Mouse (Mus musculus) ovary, postnatal 14 days (tissue): ENCODE measurements around the gene Tunar.

Experiments
- DNase-seq: peaks from one replicate; pipeline ENCODE4 v3.0.0; 2022; ENCODE audit warnings: low spot score

The Tunar gene

DNA sequence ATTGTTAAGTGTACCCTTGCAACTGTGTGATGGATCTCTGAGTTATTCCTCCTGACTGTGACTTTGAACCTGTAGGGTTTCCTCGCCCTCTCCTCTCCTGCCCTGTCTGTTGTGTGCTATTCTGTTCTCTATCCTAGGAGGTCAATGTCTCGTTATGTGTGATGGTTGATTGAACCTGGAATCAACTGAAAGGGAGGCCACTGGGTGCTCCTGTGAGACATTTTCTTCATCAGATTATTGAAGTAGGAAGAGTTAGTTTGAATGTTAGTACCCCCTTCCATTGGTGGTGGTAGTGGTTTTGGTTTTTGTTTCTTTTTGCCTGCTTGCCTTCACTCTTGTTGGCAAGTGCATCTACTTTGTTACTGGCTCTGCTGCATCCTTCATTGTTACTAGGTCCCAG lies at the start of gene Tunar:
TSS of gene Tunar (plus strand) at position 301 of the 400 bp plus-strand sequence.
- DNase-seq = no peak

- no peak for DNase-seq
Measured at GRCm38 (mm10) chr12:105312571-105313035, 21.1 kb upstream of the Tunar start.

DNA sequence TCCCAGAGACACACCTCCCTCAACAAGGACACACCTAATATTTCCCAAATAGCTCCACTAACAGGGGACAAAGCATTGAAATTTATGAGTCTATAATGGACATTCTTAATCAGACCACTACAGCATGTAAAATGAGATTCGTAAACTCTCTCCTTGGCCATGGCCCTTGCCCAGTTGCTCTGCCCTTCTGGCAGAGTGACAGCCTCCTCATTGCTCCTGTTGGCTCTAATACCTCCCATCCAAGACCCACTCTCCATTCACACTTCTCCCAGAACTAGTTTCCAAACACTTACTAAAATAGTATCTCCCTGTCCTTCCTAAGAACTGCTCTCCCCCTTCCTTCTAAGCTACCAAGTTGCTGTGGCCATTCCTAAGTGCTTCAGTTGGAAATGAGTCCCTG lies 19.3 kb upstream of the Tunar start:
- DNase-seq = no peak

- DNase-seq = peak; percentile 22
Measured at GRCm38 (mm10) chr12:105322160-105322559, 11.5 kb upstream of the Tunar start.

DNA sequence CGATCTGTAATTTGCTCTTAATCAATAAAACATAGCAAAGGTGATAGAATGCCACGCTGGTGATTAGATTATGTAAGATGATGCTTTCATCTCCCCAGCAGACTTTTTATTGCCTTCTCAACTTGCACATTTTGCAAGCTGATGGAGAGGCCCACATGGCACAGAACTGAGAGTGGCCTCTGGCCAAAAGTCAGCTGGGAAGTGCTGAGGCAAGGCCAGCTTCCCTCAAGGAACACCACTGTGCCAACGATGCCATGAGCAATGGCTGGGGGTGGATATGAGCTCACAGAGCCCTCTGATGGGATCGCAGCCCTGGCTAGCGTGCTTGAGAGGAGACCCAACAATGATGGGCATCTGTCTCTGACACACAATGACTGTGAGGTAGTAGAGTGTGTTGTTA lies 6.6 kb upstream of the Tunar start:
- no peak for DNase-seq

DNA sequence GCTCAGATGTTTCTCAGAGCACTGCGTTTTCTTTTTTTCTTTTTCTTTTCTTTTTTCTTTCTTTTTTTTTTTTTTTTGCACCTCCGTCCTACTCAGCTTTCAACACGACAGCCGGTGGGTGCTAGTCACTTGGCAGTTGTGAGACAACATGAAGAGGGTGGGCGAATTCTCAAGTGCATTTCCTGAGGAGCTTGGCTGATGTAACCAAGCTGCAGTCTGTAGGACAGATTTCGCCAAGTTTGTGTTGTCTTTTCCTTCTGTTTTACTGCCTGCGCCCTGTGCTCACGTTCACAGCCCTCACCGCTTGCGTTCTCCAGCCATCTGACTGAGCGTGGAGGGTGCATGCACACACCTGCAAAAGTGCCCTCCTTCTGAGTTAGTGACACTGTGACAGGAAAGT lies 5.3 kb upstream of the Tunar start:
- DNase-seq = no peak

DNA sequence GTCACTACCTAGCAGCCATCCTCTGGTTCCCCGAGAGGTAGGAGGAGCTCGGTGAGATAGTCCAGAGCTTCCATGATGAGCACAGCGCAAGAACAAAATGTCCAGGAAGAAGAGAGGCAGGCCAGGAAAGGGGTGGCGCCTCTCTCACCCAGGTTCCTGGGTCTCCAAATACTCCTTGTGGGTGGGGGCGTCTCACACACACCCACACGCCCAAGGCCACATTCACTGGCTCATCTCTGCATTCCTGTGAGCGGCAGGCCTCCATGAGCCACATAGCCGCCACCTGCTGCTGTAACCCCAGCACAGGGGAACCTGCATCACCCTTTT lies 2.4 kb downstream of the Tunar start:
- no peak for DNase-seq

- DNase-seq = peak; percentile 4
Measured at GRCm38 (mm10) chr12:105336421-105337289, 3.0 kb downstream of the Tunar start.

- no peak for DNase-seq
Measured at GRCm38 (mm10) chr12:105337290-105338005, 3.8 kb downstream of the Tunar start.

- no peak for DNase-seq
Measured at GRCm38 (mm10) chr12:105338256-105338977, 4.7 kb downstream of the Tunar start.

- no peak for DNase-seq
Measured at GRCm38 (mm10) chr12:105341523-105341922, 7.9 kb downstream of the Tunar start.

DNA sequence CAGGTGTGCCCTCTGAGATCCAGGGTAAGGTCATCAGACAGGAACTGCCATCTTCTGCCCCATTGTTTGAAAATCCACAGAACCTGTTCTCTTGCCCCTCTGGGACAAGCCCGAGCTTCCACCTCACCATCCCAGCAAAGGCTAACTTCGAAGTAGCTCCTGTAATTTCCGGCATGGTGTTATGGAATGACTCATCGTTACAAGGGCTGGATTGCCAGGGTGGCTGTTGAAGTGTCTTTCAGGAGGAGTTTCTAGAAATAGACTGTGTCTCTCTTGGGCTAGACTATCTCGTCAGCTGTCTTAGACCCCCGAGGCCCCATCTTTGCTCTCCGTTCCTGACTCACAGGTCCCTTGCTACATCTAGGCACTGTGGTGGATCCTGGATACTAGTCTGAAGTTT lies 10.8 kb downstream of the Tunar start:
- no peak for DNase-seq

- no peak for DNase-seq
Measured at GRCm38 (mm10) chr12:105346861-105347260, 13.2 kb downstream of the Tunar start.

GRCm38 (mm10) chr12:105347261-105347660 lies 13.6 kb downstream of the Tunar start:
- DNase-seq = no peak

DNA sequence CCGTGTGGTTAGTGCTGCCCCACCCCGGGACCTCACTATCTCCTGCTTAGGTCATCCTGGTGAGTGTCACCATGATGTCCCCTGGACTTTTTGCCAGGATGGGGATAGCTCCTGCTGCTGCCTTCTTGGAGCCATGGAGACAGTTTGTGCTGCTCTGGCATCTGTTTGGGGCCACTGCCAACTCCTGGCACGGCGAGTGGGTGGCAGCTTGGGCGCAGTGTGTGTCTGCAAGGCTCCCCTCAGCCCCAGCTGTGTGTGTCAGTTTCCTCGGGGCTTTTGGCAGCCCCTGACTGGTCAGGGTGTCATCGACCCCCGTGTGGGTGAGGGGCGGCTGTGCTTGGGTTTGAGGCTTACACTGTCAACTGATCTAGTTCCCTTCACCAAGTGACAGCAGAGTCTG lies 20.6 kb downstream of the Tunar start:
- DNase-seq = no peak

GRCm38 (mm10) chr12:105354772-105355171 lies 21.1 kb downstream of the Tunar start:
- DNase-seq = no peak

- DNase-seq = no peak
Measured at GRCm38 (mm10) chr12:105356781-105357180, 23.1 kb downstream of the Tunar start.

- DNase-seq = no peak
Measured at GRCm38 (mm10) chr12:105363648-105364047, 30.0 kb downstream of the Tunar start.

- no peak for DNase-seq
Measured at GRCm38 (mm10) chr12:105374564-105374963, 40.9 kb downstream of the Tunar start.

DNA sequence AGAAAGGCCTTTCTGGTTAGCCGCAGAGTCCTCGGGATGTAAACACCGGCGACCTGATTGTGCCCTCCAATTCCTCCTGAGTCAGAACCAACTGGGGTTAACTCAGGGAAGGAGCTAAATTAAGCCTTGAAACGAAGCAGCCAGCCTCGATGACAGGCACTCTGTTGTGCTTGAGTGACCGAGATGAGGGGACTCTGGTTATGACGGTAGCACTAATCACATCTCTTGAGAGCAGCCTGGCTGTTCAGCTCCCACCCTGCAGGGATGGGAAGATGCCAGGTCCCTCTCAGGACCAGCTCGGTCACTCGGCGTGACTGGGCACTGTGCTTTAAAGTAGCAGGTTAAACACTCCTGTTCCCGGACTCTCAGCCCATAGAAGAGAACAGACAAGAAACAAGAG lies 43.3 kb downstream of the Tunar start:
- DNase-seq = no peak

- DNase-seq = no peak
Measured at GRCm38 (mm10) chr12:105382733-105383132, 49.1 kb downstream of the Tunar start.

GRCm38 (mm10) chr12:105394671-105395070 lies 61.0 kb downstream of the Tunar start:
- no peak for DNase-seq

DNA sequence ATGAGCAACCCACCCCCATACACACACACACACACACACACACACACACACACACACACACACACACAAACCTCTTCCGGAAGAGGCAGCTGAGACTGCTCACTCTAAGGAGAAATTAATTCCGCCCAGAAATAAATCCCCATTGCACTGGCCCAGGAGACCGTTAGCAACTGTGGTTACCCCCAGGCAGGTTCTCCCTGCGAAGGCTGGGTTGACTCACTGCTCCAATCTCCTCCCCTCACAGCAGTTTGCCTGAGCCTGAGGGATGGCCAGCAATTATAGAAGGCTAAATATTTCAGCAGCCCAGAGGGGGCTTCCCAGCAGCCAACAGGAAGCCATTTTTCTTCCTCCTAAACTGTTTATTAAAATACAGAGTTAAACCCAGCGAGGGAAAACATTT lies 64.5 kb downstream of the Tunar start:
- no peak for DNase-seq
